ENCODE assay signal across 26 mouse cellular contexts in the genomic region with DNA sequence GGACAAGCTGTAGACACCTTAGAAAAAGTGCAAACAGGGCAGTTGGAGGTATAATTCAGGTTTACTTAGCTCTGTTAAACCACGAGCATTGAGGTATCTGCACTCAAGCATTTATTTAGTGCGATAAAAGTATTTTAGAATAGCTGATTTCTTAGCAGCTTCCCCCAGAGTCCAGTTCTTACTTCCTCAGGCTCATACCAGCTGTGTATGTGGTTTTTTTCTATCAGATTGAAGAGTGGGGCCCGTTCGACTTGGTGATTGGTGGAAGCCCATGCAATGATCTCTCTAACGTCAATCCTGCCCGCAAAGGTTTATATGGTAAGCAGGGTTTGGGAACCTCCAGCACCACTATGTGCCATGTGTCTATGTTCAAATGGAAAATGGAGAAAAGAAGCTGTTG. TPM values are rescaled to one million over a fixed set of nuclear protein-coding genes. Genes with fewer than 3 reads are reported as not detected.
A peak's percentile ranks its signal among the peaks of the same experiment; 100 is the strongest.
DNase-seq lines count a peak whose midpoint lies in the region; ATAC-seq and TF ChIP-seq lines count a peak whose summit lies in the region.
"Had no signal": no experiment of that assay in that cellular context is flagged by ENCODE, and none has a peak within 500 bp of the region (broad histone marks: within the 10 kb centered on the region; RNA-seq: fewer than 3 reads in every experiment).

No protein-coding gene starts in this region.

- peak overlapping the region; percentile 21; the same call in 1 of the 2 replicates for H3K9ac ChIP-seq in MEL (ENCODE audit: control insufficient read depth, low read depth, low read length, poor library complexity, severe bottlenecking)
- H3K9ac ChIP-seq: embryonic facial prominence, embryonic 13.5 days; embryonic facial prominence, embryonic 15.5 days; forebrain, embryonic 12.5 days had no signal

- peak; percentile 81 for DNase-seq in MEL (ENCODE audit: low read depth, low spot score)
- no peak for DNase-seq in lung, postnatal 4 days
- DNase-seq in kidney, adult 18-20 months = no peak
- DNase-seq: adrenal gland, adult 8-10 months; adrenal gland, postnatal 14 days; adrenal gland, postnatal 36 days; cerebellum, adult 11 months; cerebellum, adult 18-20 months; cerebellum, adult 8-10 months; cerebellum, adult 9-11 months; cerebellum, postnatal 14 days; cerebellum, postnatal 36 days had no signal

- no peaks in the 10 kb centered on the region for H3K27me3 ChIP-seq in MEL (ENCODE audit: control insufficient read depth in 1 of 2, insufficient read depth in 2 of 2, low read length in 2 of 2)
- H3K27me3 ChIP-seq: embryonic facial prominence, embryonic 13.5 days; embryonic facial prominence, embryonic 15.5 days; forebrain, embryonic 12.5 days; Patski had no signal

- peaks cover 0 to 23% of the 10 kb centered on the region in 2 experiments; a peak in 2 of 4 replicates for H3K36me3 ChIP-seq in MEL (ENCODE audit: control insufficient read depth in 1 of 2, insufficient read depth in 2 of 2, low read length in 2 of 2)

- no peak for TF ChIP-seq CTCF in MEL (IDR thresholded peaks at IDR 0.05 in 2 of 3, conservative IDR thresholded peaks at IDR 0.05 in 1 of 3; ENCODE audit: control insufficient read depth in 1 of 3, insufficient read depth in 1 of 3, low read depth in 2 of 3, low read length in 3 of 3, poor library complexity in 1 of 3, severe bottlenecking in 1 of 3)

- peak overlapping the region; percentile 7 to 42; a peak in 2 of 4 replicates for H3K4me3 ChIP-seq in MEL (ENCODE audit: control insufficient read depth in 1 of 2, insufficient read depth in 1 of 2, low read depth in 2 of 2, low read length in 2 of 2)
- H3K4me3 ChIP-seq: embryonic facial prominence, embryonic 13.5 days; embryonic facial prominence, embryonic 15.5 days; erythroblast, embryonic 14.5 days; forebrain, embryonic 10.5 days; forebrain, embryonic 12.5 days had no signal

- no peaks in the 10 kb centered on the region for H3K9me3 ChIP-seq in MEL (replicated peaks; ENCODE audit: insufficient read depth, low read length)
- H3K9me3 ChIP-seq: embryonic facial prominence, embryonic 13.5 days; embryonic facial prominence, embryonic 15.5 days; forebrain, embryonic 10.5 days; forebrain, embryonic 12.5 days had no signal

- peak; percentile 77 to 84 for TF ChIP-seq EP300 in MEL (IDR thresholded peaks at IDR 0.05; ENCODE audit: low read depth in 1 of 2, low read length in 2 of 2)

- peak overlapping the region; percentile 77 for H3K27ac ChIP-seq in MEL (ENCODE audit: control insufficient read depth, low read depth, low read length)
- H3K27ac ChIP-seq: embryonic facial prominence, embryonic 13.5 days; embryonic facial prominence, embryonic 15.5 days; forebrain, embryonic 10.5 days; forebrain, embryonic 12.5 days had no signal

- no peak for TF ChIP-seq RAD21 in MEL (IDR thresholded peaks at IDR 0.05; ENCODE audit: low read depth, low read length)

- H3K79me2 ChIP-seq in MEL (ENCODE audit: control insufficient read depth, insufficient read depth, low read length, poor library complexity) = no peaks in the 10 kb centered on the region

- H3K4me1 ChIP-seq in MEL (ENCODE audit: control insufficient read depth in 1 of 2, insufficient read depth in 2 of 2, low read length in 2 of 2) = peaks cover 13 to 25% of the 10 kb centered on the region in 2 experiments
- H3K4me1 ChIP-seq: embryonic facial prominence, embryonic 13.5 days; embryonic facial prominence, embryonic 15.5 days; forebrain, embryonic 10.5 days; forebrain, embryonic 12.5 days had no signal

- ATAC-seq in common myeloid progenitor, adult 5-6 weeks (replicated peaks; ENCODE audit: low read depth, poor library complexity, severe bottlenecking) = peak; percentile 35; the same call in 1 of the 2 replicates
- ATAC-seq in megakaryocyte-erythroid progenitor cell, adult 5-6 weeks (replicated peaks; ENCODE audit: low FRiP score, low TSS enrichment, poor library complexity, severe bottlenecking) = 0 out of 2 replicates have a peak, but pooled peaks have one; percentile 26
- ATAC-seq: activated CD4-positive, CD25-positive, alpha-beta regulatory T cell, adult 4 months; forebrain, embryonic 14.5 days; forebrain, embryonic 16.5 days; Patski had no signal

- no peak for TF ChIP-seq POLR2A in MEL (IDR thresholded peaks at IDR 0.05; ENCODE audit: control insufficient read depth in 1 of 2, insufficient read depth in 1 of 2, low read depth in 1 of 2, low read length in 2 of 2, poor library complexity in 1 of 2)

TF ChIP-seq in MEL, 35 proteins besides CTCF, POLR2A, EP300 and RAD21:
- TF ChIP-seq POLR2AphosphoS2 (IDR thresholded peaks at IDR 0.05; ENCODE audit: low read length) (no peak), RCOR1 (IDR thresholded peaks at IDR 0.05; ENCODE audit: low read depth, low read length) (peak; percentile 96), GATA1 (IDR thresholded peaks at IDR 0.05; ENCODE audit: low read depth, low read length) (peak; percentile 77), MYC (IDR thresholded peaks at IDR 0.05; ENCODE audit: low read depth, low read length) (no peak), ETS1 (IDR thresholded peaks at IDR 0.05; ENCODE audit: low read depth, low read length) (peak; percentile 97), ZNF384 (IDR thresholded peaks at IDR 0.05; ENCODE audit: low read depth, low read length) (peak; percentile 57; the same call in 1 of the 2 replicates), MXI1 (IDR thresholded peaks at IDR 0.05; ENCODE audit: low read depth, low read length) (peak; percentile 44), ZKSCAN1 (IDR thresholded peaks at IDR 0.05; ENCODE audit: low read depth, low read length) (no peak), USF1 (IDR thresholded peaks at IDR 0.05; ENCODE audit: low read depth, low read length) (0 out of 2 replicates have a peak, but pooled peaks have one; percentile 9), HCFC1 (IDR thresholded peaks at IDR 0.05; ENCODE audit: low read depth, low read length) (0 out of 2 replicates have a peak, but pooled peaks have one; percentile 14), SIN3A (IDR thresholded peaks at IDR 0.05; ENCODE audit: low read length) (peak; percentile 89), MYB (IDR thresholded peaks at IDR 0.05; ENCODE audit: low read depth, low read length) (0 out of 2 replicates have a peak, but pooled peaks have one; percentile 26), POLR2AphosphoS5 (IDR thresholded peaks at IDR 0.05; ENCODE audit: borderline replicate concordance, low read depth, low read length) (no peak), MAFK (IDR thresholded peaks at IDR 0.05; ENCODE audit: borderline replicate concordance, low read depth, low read length) (peak; percentile 58; the same call in 1 of the 2 replicates), MEF2A (IDR thresholded peaks at IDR 0.05; ENCODE audit: extremely low read depth, insufficient replicate concordance, low read depth, low read length, poor library complexity, severe bottlenecking) (no peak), ZMIZ1 (IDR thresholded peaks at IDR 0.05; ENCODE audit: low read depth, low read length) (no peak), TCF12 (IDR thresholded peaks at IDR 0.05; ENCODE audit: low read depth, low read length) (peak; percentile 83)
TF ChIP-seq in MEL: peak in this region for 11.

RNA-seq across cellular contexts. Expression of a gene that starts 19.5 kb away (rescaled TPM):
- 0.26 and 0.65 TPM in 2 replicates for total RNA-seq in MEL (2012; rRNA removed)
- under 1 TPM in 1 of 2 experiments, not detected in 1; 0.45 TPM for polyA plus RNA-seq in MEL (2012; ENCODE audit: insufficient read depth in 1 of 2, insufficient read length in 2 of 2, low read depth in 1 of 2, low replicate concordance in 2 of 2, missing spikeins in 1 of 2)
- not detected in 2 replicates for total RNA-seq in common myeloid progenitor, adult 5-6 weeks (2017)
- 1.4 and 1.5 TPM in 2 replicates for total RNA-seq in megakaryocyte-erythroid progenitor cell, adult 5-6 weeks (2014; fragmentation: Nextera tagmentation)
- total RNA-seq in megakaryocyte-erythroid progenitor cell, adult 5-6 weeks (2017) = 0.47 and 0.53 TPM in 2 replicates
- total RNA-seq: adrenal gland, adult 18-20 months; adrenal gland, adult 8-10 months; adrenal gland, postnatal 14 days; adrenal gland, postnatal 36 days had no signal
- polyA plus RNA-seq: activated CD4-positive, CD25-positive, alpha-beta regulatory T cell, adult 4 months; C2C12; embryonic facial prominence, embryonic 11.5 days; embryonic facial prominence, embryonic 13.5 days; embryonic facial prominence, embryonic 15.5 days; erythroblast, embryonic 14.5 days; forebrain, embryonic 10.5 days; forebrain, embryonic 12.5 days; forebrain, embryonic 16.5 days had no signal

RNA-seq across cellular contexts. Expression of a gene that starts 27.7 kb away (rescaled TPM):
- 10.1 and 11.6 TPM in 2 replicates for total RNA-seq in MEL (2012; rRNA removed)
- polyA plus RNA-seq in MEL (2012; ENCODE audit: insufficient read depth in 1 of 2, insufficient read length in 2 of 2, low read depth in 1 of 2, low replicate concordance in 2 of 2, missing spikeins in 1 of 2) = 10 to 100 TPM in 1 of 2 experiments, not detected in 1; 17.5 TPM
- 28.5 and 29.9 TPM in 2 replicates for total RNA-seq in common myeloid progenitor, adult 5-6 weeks (2017)
- total RNA-seq in megakaryocyte-erythroid progenitor cell, adult 5-6 weeks (2014; fragmentation: Nextera tagmentation) = 20.2 and 22.1 TPM in 2 replicates
- total RNA-seq in megakaryocyte-erythroid progenitor cell, adult 5-6 weeks (2017) = 13.4 and 18.0 TPM in 2 replicates

RNA-seq across cellular contexts. Expression of a gene that starts 44.4 kb away (rescaled TPM):
- total RNA-seq in MEL (2012; rRNA removed) = 25.3 and 25.5 TPM in 2 replicates
- 10 to 100 TPM in 1 of 2 experiments, not detected in 1; 36.1 TPM for polyA plus RNA-seq in MEL (2012; ENCODE audit: insufficient read depth in 1 of 2, insufficient read length in 2 of 2, low read depth in 1 of 2, low replicate concordance in 2 of 2, missing spikeins in 1 of 2)
- total RNA-seq in common myeloid progenitor, adult 5-6 weeks (2017) = 28.0 and 33.3 TPM in 2 replicates
- total RNA-seq in megakaryocyte-erythroid progenitor cell, adult 5-6 weeks (2014; fragmentation: Nextera tagmentation) = 25.8 and 35.8 TPM in 2 replicates
- total RNA-seq in megakaryocyte-erythroid progenitor cell, adult 5-6 weeks (2017) = 22.3 and 24.1 TPM in 2 replicates
